Mouse (Mus musculus) CH12.LX (cell line): ENCODE results near the gene H2al1h.

Source experiments
- CHD1 ChIP-seq: IDR thresholded peaks from 2 replicates; pipeline ENCODE4 v1.6.1; 2012; ENCODE audit warnings: low read depth, low read length, improper control_type of control experiment, inconsistent platforms
- CTCF ChIP-seq, 2 experiments: IDR thresholded peaks in 1 of 2; conservative IDR thresholded peaks in 1 of 2; 2 replicates each; pipeline ENCODE4 v1.5.1; 2011 to 2012; ENCODE audit warnings: low read depth in 2 of 2, low read length in 2 of 2, improper control_type of control experiment in 1 of 2, inconsistent platforms in 1 of 2, mild to moderate bottlenecking in 1 of 2, moderate library complexity in 1 of 2
- ELF1 ChIP-seq: IDR thresholded peaks from 2 replicates; pipeline ENCODE4 v1.6.1; 2014; ENCODE audit warnings: low read depth, mild to moderate bottlenecking, inconsistent platforms, low read length, improper control_type of control experiment
- KAT2A ChIP-seq: IDR thresholded peaks from 2 replicates; pipeline ENCODE4 v1.6.1; 2012; ENCODE audit warnings: low read length, improper control_type of control experiment, inconsistent platforms; ENCODE audit not compliant: insufficient replicate concordance
- MAX ChIP-seq: IDR thresholded peaks from 2 replicates; pipeline ENCODE4 v1.6.1; 2011; ENCODE audit warnings: low read length, improper control_type of control experiment
- NRF1 ChIP-seq: IDR thresholded peaks from 2 replicates; pipeline ENCODE4 v1.6.1; 2014; ENCODE audit warnings: low read depth, mild to moderate bottlenecking, inconsistent platforms, low read length, improper control_type of control experiment, moderate library complexity
- POLR2A ChIP-seq: IDR thresholded peaks from 2 replicates; pipeline ENCODE4 v1.6.1; 2011; ENCODE audit warnings: low read depth, mild to moderate bottlenecking, improper control_type of control experiment, low read length
- TCF12 ChIP-seq: IDR thresholded peaks from 2 replicates; pipeline ENCODE4 v1.6.1; 2014; ENCODE audit warnings: low read depth, mild to moderate bottlenecking, inconsistent platforms, low read length, improper control_type of control experiment
- ZNF384 ChIP-seq: IDR thresholded peaks from 2 replicates; pipeline ENCODE4 v1.6.1; 2012; ENCODE audit warnings: low read depth, low read length, improper control_type of control experiment, inconsistent platforms

DNA sequence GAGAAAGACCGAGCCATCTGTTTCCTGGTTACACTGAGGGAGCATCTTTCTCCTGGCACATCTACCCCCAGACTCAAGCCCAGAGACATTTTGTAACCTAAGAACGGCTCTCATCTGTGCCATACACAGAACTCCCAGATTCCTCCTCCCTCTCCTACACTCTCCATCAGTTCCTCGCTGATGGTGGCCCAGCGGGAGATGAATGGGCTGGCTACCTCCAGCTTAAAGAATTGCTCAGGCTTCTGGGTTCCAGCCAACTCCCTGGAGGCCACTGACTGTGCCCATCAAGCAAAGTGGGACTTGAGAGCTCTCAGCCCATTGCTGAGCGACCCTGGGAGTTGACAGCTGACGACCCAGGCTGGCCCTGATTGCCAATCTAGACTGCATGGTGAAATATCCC lies 42.6 kb downstream of the H2al1h start:
- TF ChIP-seq NRF1 (no peak), CHD1 (no peak), ELF1 (no peak), TCF12 (no peak), MAX (no peak), POLR2A (no peak), KAT2A (no peak), CTCF (conservative IDR thresholded peaks at IDR 0.05 in 1 of 2, IDR thresholded peaks at IDR 0.05 in 1 of 2; ENCODE audit: low read depth in 2 of 2, low read length in 2 of 2) (no peak), ZNF384 (no peak)
